Mouse (Mus musculus) thymus, adult 2 months (tissue): Measurements from ENCODE around the gene Wdr24.
"Not testable (repeated sequence)": the region's sequence is repeated elsewhere in the genome, so short reads cannot be mapped to it uniquely, and the experiment has no call there.

ENCODE experiments used
- CTCF ChIP-seq: fragments of 200-500 bp; IDR thresholded peaks from 2 replicates; pipeline ENCODE4 v1.5.1; 2012; ENCODE audit warnings: mild to moderate bottlenecking, control low read depth, low read length, moderate library complexity, borderline replicate concordance; ENCODE audit not compliant: control insufficient read depth, poor library complexity, insufficient read depth; ENCODE audit errors: extremely low read depth
- POLR2A ChIP-seq: fragments of 200-500 bp; IDR thresholded peaks from 2 replicates; pipeline ENCODE4 v1.6.1; 2012; ENCODE audit warnings: mild to moderate bottlenecking, low read length, control low read depth, moderate library complexity; ENCODE audit not compliant: control insufficient read depth, poor library complexity, insufficient read depth; ENCODE audit errors: extremely low read depth

DNA sequence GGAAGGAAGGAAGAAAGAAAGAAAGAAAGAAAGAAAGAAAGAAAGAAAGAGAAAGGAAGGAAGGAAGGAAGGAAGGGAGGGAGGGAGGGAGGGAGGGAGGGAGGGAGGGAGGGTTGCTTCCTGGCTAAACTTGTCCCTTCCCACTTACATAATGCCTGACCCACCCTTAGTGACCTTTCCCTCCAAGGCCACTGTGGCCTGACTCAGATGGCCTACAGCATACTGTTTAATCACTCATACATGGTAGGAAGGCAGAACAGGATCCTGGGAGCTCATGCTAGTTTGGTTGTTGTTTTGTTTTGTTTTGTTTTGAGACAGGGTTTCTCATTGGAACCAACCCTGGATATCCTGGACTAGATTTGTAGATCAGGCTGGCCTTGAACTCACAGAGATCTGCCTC is 48.1 kb downstream of the Wdr24 start:
- TF ChIP-seq POLR2A, CTCF: not testable (repeated sequence)
